Comparison of ENCODE assay signal across 1 mouse cellular context in the genomic region with DNA sequence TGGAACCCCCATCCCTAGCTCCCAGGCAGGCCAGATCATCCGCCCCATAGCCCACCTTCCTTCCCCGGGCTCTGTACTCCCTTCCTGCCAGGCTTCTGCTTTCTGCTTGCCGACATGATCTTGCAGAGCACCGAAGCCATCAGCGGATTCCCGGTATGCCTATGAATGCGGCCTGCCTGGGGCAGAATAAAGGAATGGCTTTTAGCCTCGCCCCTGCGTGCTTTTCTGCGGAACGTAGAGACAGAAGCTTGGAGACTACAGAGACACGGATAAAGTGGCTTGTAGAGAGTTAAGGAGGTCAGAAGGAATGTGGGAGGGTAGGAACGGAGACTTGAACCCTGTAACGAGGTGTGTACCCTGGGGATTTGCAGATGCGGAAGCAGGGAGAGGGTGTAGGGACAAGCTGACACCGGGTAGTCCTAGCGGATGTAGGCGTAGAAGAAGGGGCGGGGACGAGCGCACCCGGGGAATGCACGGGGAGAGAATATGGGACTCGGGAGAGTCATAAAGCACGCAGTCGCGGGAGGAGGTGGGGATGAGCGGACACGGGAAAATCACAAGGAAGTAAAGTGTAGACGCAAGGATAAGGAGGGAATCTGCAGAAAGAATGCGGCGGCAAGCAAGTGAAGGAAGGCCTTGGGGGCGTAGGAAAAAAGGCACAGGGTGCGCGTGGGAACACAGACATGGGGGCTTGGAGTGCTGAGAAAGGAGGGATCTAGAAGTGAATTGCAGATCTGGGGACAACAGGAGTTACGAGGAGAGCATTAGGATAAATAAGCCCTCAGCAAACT.
TF ChIP-seq lines count a peak whose summit lies in the region.

No protein-coding gene starts in this region.

TF ChIP-seq in CH12.LX, 34 proteins besides CTCF, POLR2A, EP300 and RAD21:
- TF ChIP-seq IRF4 (IDR thresholded peaks at IDR 0.05; ENCODE audit: low read depth, low read length) (peak; percentile 51; the same call in 1 of the 2 replicates), GABPA (IDR thresholded peaks at IDR 0.05; ENCODE audit: insufficient replicate concordance, low read depth, low read length) (no peak), SIN3A (IDR thresholded peaks at IDR 0.05; ENCODE audit: low read length) (no peak), TCF12 (IDR thresholded peaks at IDR 0.05; ENCODE audit: low read depth, low read length) (0 out of 2 replicates have a peak, but pooled peaks have one; percentile 32), HCFC1 (IDR thresholded peaks at IDR 0.05; ENCODE audit: low read depth, low read length) (peak; percentile 22; the same call in 1 of the 2 replicates), ELF1 (IDR thresholded peaks at IDR 0.05; ENCODE audit: low read depth, low read length) (peak; percentile 91), BHLHE40 (IDR thresholded peaks at IDR 0.05; ENCODE audit: low read depth, low read length) (0 out of 2 replicates have a peak, but pooled peaks have one; percentile 4), ETS1 (conservative IDR thresholded peaks at IDR 0.05; ENCODE audit: low read depth, low read length) (peak; percentile 25; the same call in 1 of the 2 replicates), MAX (IDR thresholded peaks at IDR 0.05; ENCODE audit: low read length) (peak; percentile 25; the same call in 1 of the 2 replicates)
